8 mouse cellular contexts compared by ENCODE assay signal in genomic region chr12:110416244-110416643, GRCm38 (mm10). TPM values are rescaled to one million over a fixed set of nuclear protein-coding genes. Genes with fewer than 3 reads are reported as not detected.
DNase-seq lines count a peak whose midpoint lies in the region; ATAC-seq and TF ChIP-seq lines count a peak whose summit lies in the region.

No protein-coding gene starts in this region.

- intact Hi-C loops in left cerebral cortex, adult 2 months (cut with DNase I), result loop anchor here (5.0 kb wide), 1 partner anchor 1091 kb away; no protein-coding TSS in a partner anchor
- intact Hi-C loops in left cerebral cortex, postnatal 36 days (cut with DNase I), result no loop called here

- H3K27ac ChIP-seq in left cerebral cortex, adult 2 months, result no peak overlapping the region
- no peak overlapping the region for H3K27ac ChIP-seq in embryonic facial prominence, embryonic 11.5 days (replicated peaks; ENCODE audit: low read depth, low read length)
- no peak overlapping the region for H3K27ac ChIP-seq in olfactory bulb, adult 2 months (ENCODE audit: insufficient read depth, low read depth, low read length)
- no peak overlapping the region for H3K27ac ChIP-seq in hindbrain, embryonic 16.5 days (ENCODE audit: low read depth, low read length)
- no peak overlapping the region for H3K27ac ChIP-seq in intestine, embryonic 15.5 days

- no peaks in the 10 kb centered on the region for H3K36me3 ChIP-seq in embryonic facial prominence, embryonic 11.5 days (replicated peaks; ENCODE audit: control insufficient read depth, insufficient read depth, low read depth, low read length)
- no peaks in the 10 kb centered on the region for H3K36me3 ChIP-seq in hindbrain, embryonic 16.5 days (ENCODE audit: control insufficient read depth, insufficient read depth, low read length)
- H3K36me3 ChIP-seq in intestine, embryonic 15.5 days, result no peaks in the 10 kb centered on the region

- H3K9ac ChIP-seq in embryonic facial prominence, embryonic 11.5 days (replicated peaks; ENCODE audit: low read length), result no peak overlapping the region
- no peak overlapping the region for H3K9ac ChIP-seq in hindbrain, embryonic 16.5 days (ENCODE audit: low read depth, low read length)
- no peak overlapping the region for H3K9ac ChIP-seq in intestine, embryonic 15.5 days

- no peak for TF ChIP-seq POLR2A in olfactory bulb, adult 2 months (IDR thresholded peaks at IDR 0.05; ENCODE audit: insufficient read depth, low read depth, low read length)

- no peaks in the 10 kb centered on the region for H3K9me3 ChIP-seq in embryonic facial prominence, embryonic 11.5 days (replicated peaks; ENCODE audit: control insufficient read depth, low read length)
- no peaks in the 10 kb centered on the region for H3K9me3 ChIP-seq in hindbrain, embryonic 16.5 days (ENCODE audit: control insufficient read depth, low read length)
- H3K9me3 ChIP-seq in intestine, embryonic 15.5 days, result no peaks in the 10 kb centered on the region

- WGBS in embryonic facial prominence, embryonic 11.5 days, result 54% methylated on average over 3 of the region's 3 CpGs
- 37% methylated on average over 3 of the region's 3 CpGs for WGBS in olfactory bulb, adult 2 months
- 45% methylated on average over 3 of the region's 3 CpGs for WGBS in hindbrain, embryonic 16.5 days
- 53% methylated on average over 3 of the region's 3 CpGs for WGBS in intestine, embryonic 15.5 days

- TF ChIP-seq CTCF in left cerebral cortex, adult 2 months (IDR thresholded peaks at IDR 0.05), result peak; percentile 46
- peak; percentile 41; the same call in 1 of the 2 replicates for TF ChIP-seq CTCF in olfactory bulb, adult 2 months (IDR thresholded peaks at IDR 0.05; ENCODE audit: insufficient read depth, low read depth, low read length)

- H3K4me2 ChIP-seq in embryonic facial prominence, embryonic 11.5 days (ENCODE audit: low read depth, low read length), result no peak overlapping the region
- H3K4me2 ChIP-seq in hindbrain, embryonic 16.5 days (ENCODE audit: low read length), result no peak overlapping the region
- H3K4me2 ChIP-seq in intestine, embryonic 15.5 days (replicated peaks), result no peak overlapping the region

- no peaks in the 10 kb centered on the region for H3K4me1 ChIP-seq in embryonic facial prominence, embryonic 11.5 days (ENCODE audit: control insufficient read depth, insufficient read depth, low read length)
- peaks cover 4% of the 10 kb centered on the region for H3K4me1 ChIP-seq in olfactory bulb, adult 2 months (ENCODE audit: control insufficient read depth, insufficient read depth, low read length)
- no peaks in the 10 kb centered on the region; the same call in 1 of the 2 replicates for H3K4me1 ChIP-seq in hindbrain, embryonic 16.5 days (ENCODE audit: control insufficient read depth, insufficient read depth, low read depth, low read length)
- 0 out of 2 replicates have a peak, but pooled peaks cover 5% of the 10 kb centered on the region for H3K4me1 ChIP-seq in intestine, embryonic 15.5 days (replicated peaks)

- no peak for ATAC-seq in embryonic facial prominence, embryonic 11.5 days (replicated peaks; ENCODE audit: insufficient number of reproducible peaks, low FRiP score, low TSS enrichment, low read depth)
- no peak for ATAC-seq in hindbrain, embryonic 16.5 days
- no peak for ATAC-seq in intestine, embryonic 15.5 days

- DNase-seq in adrenal gland, postnatal 14 days, result peak; percentile 45
- DNase-seq in adrenal gland, adult 8-10 months, result no peak
- DNase-seq in left cerebral cortex, adult 2 months (ENCODE audit: extremely low spot score in 1 of 2, low spot score in 2 of 2), result no peak
- DNase-seq in left cerebral cortex, postnatal 36 days (ENCODE audit: low spot score in 2 of 2), result no peak
- peak; percentile 42 for DNase-seq in embryonic facial prominence, embryonic 11.5 days (ENCODE audit: low spot score)

- no peak overlapping the region for H3K4me3 ChIP-seq in left cerebral cortex, adult 2 months
- H3K4me3 ChIP-seq in embryonic facial prominence, embryonic 11.5 days (ENCODE audit: low read depth, low read length), result no peak overlapping the region
- no peak overlapping the region for H3K4me3 ChIP-seq in olfactory bulb, adult 2 months (ENCODE audit: insufficient read depth, low read depth, low read length)
- H3K4me3 ChIP-seq in hindbrain, embryonic 16.5 days (ENCODE audit: low read length), result no peak overlapping the region
- H3K4me3 ChIP-seq in intestine, embryonic 15.5 days (replicated peaks), result no peak overlapping the region

- H3K27me3 ChIP-seq in embryonic facial prominence, embryonic 11.5 days (ENCODE audit: control insufficient read depth, insufficient read depth, low read length), result no peaks in the 10 kb centered on the region
- no peaks in the 10 kb centered on the region for H3K27me3 ChIP-seq in hindbrain, embryonic 16.5 days (replicated peaks; ENCODE audit: control insufficient read depth, insufficient read depth, low read length)
- H3K27me3 ChIP-seq in intestine, embryonic 15.5 days (replicated peaks), result no peaks in the 10 kb centered on the region

RNA-seq across cellular contexts. Expression of gene Ppp2r5c, which starts 30.7 kb away (rescaled TPM):
- 102 and 107 TPM in 2 replicates for total RNA-seq in adrenal gland, postnatal 14 days (2021)
- 100 to 1,000 TPM; 106 to 141 (median 127) TPM for total RNA-seq in adrenal gland, adult 8-10 months (2022)
- total RNA-seq in left cerebral cortex, adult 2 months (2021), result 100 to 1,000 TPM; 266 to 272 TPM
- 100 to 1,000 TPM; 270 to 283 TPM for total RNA-seq in left cerebral cortex, postnatal 36 days (2021)
- 177 and 193 TPM in 2 replicates for polyA plus RNA-seq in embryonic facial prominence, embryonic 11.5 days (2014; fragmentation: Nextera tagmentation; extraction: Ambion mirVana)
- polyA plus RNA-seq in olfactory bulb, adult 2 months (2012; ENCODE audit: insufficient read depth, insufficient read length, low replicate concordance, missing spikeins), result not detected in 2 replicates
- 135 and 136 TPM in 2 replicates for polyA plus RNA-seq in hindbrain, embryonic 16.5 days (2015; fragmentation: Nextera tagmentation; extraction: Ambion mirVana)
- 140 and 162 TPM in 2 replicates for polyA plus RNA-seq in intestine, embryonic 15.5 days (2015; fragmentation: Nextera tagmentation; extraction: Ambion mirVana)

Comparison
In these comparisons a context has a peak if more than half of its experiments do, and no peak if none do; other contexts are left out.
1. DNase-seq: peak in adrenal gland, postnatal 14 days (single experiment) and embryonic facial prominence, embryonic 11.5 days (single experiment); none in adrenal gland, adult 8-10 months (single experiment), left cerebral cortex, adult 2 months (0 of 2) and left cerebral cortex, postnatal 36 days (0 of 2).